Mouse (Mus musculus) layer of hippocampus, adult 9-10 months (tissue): ENCODE results near the gene Cldn22.

Source experiments
- DNase-seq: peaks from one replicate; pipeline ENCODE4 v3.0.0; 2022; ENCODE audit warnings: low spot score

Cldn22 gene

GRCm38 (mm10) chr8:47833944-47834343 is 9.7 kb downstream of the Cldn22 start:
- no peak for DNase-seq

- DNase-seq = no peak
These were observed 18.8 kb downstream of the Cldn22 start for GRCm38 (mm10) chr8:47843063-47843462.

GRCm38 (mm10) chr8:47843651-47844050 is 19.4 kb downstream of the Cldn22 start:
- no peak for DNase-seq

GRCm38 (mm10) chr8:47845956-47846355 is 21.7 kb downstream of the Cldn22 start:
- no peak for DNase-seq

- DNase-seq = no peak
These were observed 22.9 kb downstream of the Cldn22 start for GRCm38 (mm10) chr8:47847161-47847560.

- DNase-seq = no peak
These were observed 23.6 kb downstream of the Cldn22 start for GRCm38 (mm10) chr8:47847931-47848330.

GRCm38 (mm10) chr8:47849842-47850241 is 25.6 kb downstream of the Cldn22 start:
- no peak for DNase-seq

GRCm38 (mm10) chr8:47851824-47852502 is 27.7 kb downstream of the Cldn22 start:
- peak; percentile 3 for DNase-seq

GRCm38 (mm10) chr8:47852737-47853136 is 28.5 kb downstream of the Cldn22 start:
- no peak for DNase-seq

- no peak for DNase-seq
These were observed 29.1 kb downstream of the Cldn22 start for GRCm38 (mm10) chr8:47853356-47853755.

- no peak for DNase-seq
These were observed 35.0 kb downstream of the Cldn22 start for GRCm38 (mm10) chr8:47859259-47859658.

GRCm38 (mm10) chr8:47866568-47866967 is 42.3 kb downstream of the Cldn22 start:
- no peak for DNase-seq

GRCm38 (mm10) chr8:47867067-47867466 is 42.8 kb downstream of the Cldn22 start:
- peak; percentile 63 for DNase-seq

GRCm38 (mm10) chr8:47872361-47873107 is 48.3 kb downstream of the Cldn22 start:
- DNase-seq = peak; percentile 32

GRCm38 (mm10) chr8:47874497-47875178 is 50.4 kb downstream of the Cldn22 start:
- DNase-seq = no peak
